Mouse (Mus musculus) limb, embryonic 13.5 days (tissue): ENCODE measurements around the gene Etfdh. TPM values are rescaled to one million over a fixed set of nuclear protein-coding genes. Genes with fewer than 3 reads are reported as not detected.
"Not testable (repeated sequence)": the region's sequence is repeated elsewhere in the genome, so short reads cannot be mapped to it uniquely, and the experiment has no call there.

ENCODE experiments used
- ATAC-seq: fragments of 200-750 bp; cut with Nextera tagmentation; 2 replicates; pipeline ENCODE4 v1.8.0; 2017; ENCODE audit warnings: low read depth, moderate number of reproducible peaks, moderate TSS enrichment; ENCODE audit not compliant: low FRiP score
- H3K27ac ChIP-seq: fragments of 300-500 bp; sonication (generic); 2 replicates; pipeline ENCODE4 v1.5.1; 2015; ENCODE audit warnings: inconsistent platforms, mild to moderate bottlenecking, moderate library complexity
- H3K27me3 ChIP-seq: fragments of 300-500 bp; sonication (generic); 2 replicates; pipeline ENCODE4 v1.6.1; 2015; ENCODE audit warnings: mild to moderate bottlenecking, inconsistent platforms
- H3K36me3 ChIP-seq: fragments of 300-500 bp; sonication (generic); 2 replicates; pipeline ENCODE4 v1.6.1; 2015; ENCODE audit warnings: inconsistent platforms, mild to moderate bottlenecking, moderate library complexity
- H3K4me1 ChIP-seq: fragments of 300-500 bp; sonication (generic); 2 replicates; pipeline ENCODE4 v1.6.1; 2015; ENCODE audit warnings: inconsistent platforms
- H3K4me2 ChIP-seq: fragments of 300-500 bp; sonication (generic); replicated peaks from 2 replicates; pipeline ENCODE4 v1.6.1; 2015; ENCODE audit warnings: inconsistent platforms, mild to moderate bottlenecking, moderate library complexity
- H3K4me3 ChIP-seq: fragments of 300-500 bp; sonication (generic); 2 replicates; pipeline ENCODE4 v1.5.1; 2015; ENCODE audit warnings: moderate library complexity, mild to moderate bottlenecking, inconsistent platforms
- H3K9ac ChIP-seq: fragments of 300-500 bp; sonication (generic); 2 replicates; pipeline ENCODE4 v1.6.1; 2015; ENCODE audit warnings: mild to moderate bottlenecking, inconsistent platforms
- H3K9me3 ChIP-seq: fragments of 300-500 bp; sonication (generic); 2 replicates; pipeline ENCODE4 v1.6.1; 2016; ENCODE audit warnings: inconsistent platforms
- WGBS: fragments of 180-500 bp; shearing (Covaris S2); methylation state at CpG from one replicate; pipeline ENCODE4 v1.1.7; 2015; 5-methylcytosine and 5-hydroxymethylcytosine counted together
- polyA plus RNA-seq: library from polyadenylated mRNA; unstranded; fragments of >200 nt; fragmentation: Nextera tagmentation; extraction: Ambion mirVana; gene quantifications from 2 replicates; pipeline ENCODE4 v1.2.1, GENCODE M21; 2015

Gene Etfdh
- polyA plus RNA-seq, 1 experiment from 2014 or later: 57.4 TPM

- ATAC-seq: peak; percentile 68; the same call in 1 of the 2 replicates
- H3K4me2 ChIP-seq: peak overlapping the region; percentile 44
- H3K4me1 ChIP-seq: peaks cover 12% of the 10 kb centered on the region
- H3K27me3 ChIP-seq: no peaks in the 10 kb centered on the region
- no peak overlapping the region for H3K4me3 ChIP-seq
- no peak overlapping the region for H3K27ac ChIP-seq
- no peak overlapping the region for H3K9ac ChIP-seq
- H3K36me3 ChIP-seq: no peaks in the 10 kb centered on the region
- H3K9me3 ChIP-seq: no peaks in the 10 kb centered on the region
- WGBS: 34% methylated on average over 10 of the region's 10 CpGs
Measured at GRCm38 (mm10) chr3:79575576-79576467, 53.5 kb downstream of the Etfdh start.

GRCm38 (mm10) chr3:79574336-79574735, 55.0 kb downstream of the Etfdh start:
- WGBS: 88% methylated on average over 3 of the region's 3 CpGs
- no peak overlapping the region for H3K4me3 ChIP-seq
- no peak overlapping the region for H3K9ac ChIP-seq
- no peaks in the 10 kb centered on the region for H3K27me3 ChIP-seq
- H3K4me2 ChIP-seq: no peak overlapping the region
- no peak overlapping the region for H3K27ac ChIP-seq
- H3K4me1 ChIP-seq: peaks cover 12% of the 10 kb centered on the region
- H3K9me3 ChIP-seq: no peaks in the 10 kb centered on the region
- no peaks in the 10 kb centered on the region for H3K36me3 ChIP-seq
- ATAC-seq: no peak

- H3K4me3 ChIP-seq, H3K27ac ChIP-seq, H3K36me3 ChIP-seq, H3K9ac ChIP-seq, H3K27me3 ChIP-seq, ATAC-seq, H3K4me2 ChIP-seq, H3K9me3 ChIP-seq: not testable (repeated sequence)
- peaks cover 15% of the 10 kb centered on the region for H3K4me1 ChIP-seq
- WGBS: 87% methylated on average over 5 of the region's 5 CpGs
Measured at GRCm38 (mm10) chr3:79573376-79573775, 55.9 kb downstream of the Etfdh start.

GRCm38 (mm10) chr3:79572399-79572798, 56.9 kb downstream of the Etfdh start:
- no peaks in the 10 kb centered on the region for H3K27me3 ChIP-seq
- H3K9me3 ChIP-seq: no peaks in the 10 kb centered on the region
- H3K4me3 ChIP-seq: no peak overlapping the region
- H3K4me2 ChIP-seq: no peak overlapping the region
- no peak overlapping the region for H3K27ac ChIP-seq
- WGBS: 49% methylated on average over 3 of the region's 3 CpGs
- no peaks in the 10 kb centered on the region for H3K36me3 ChIP-seq
- no peak overlapping the region for H3K9ac ChIP-seq
- peaks cover 18% of the 10 kb centered on the region for H3K4me1 ChIP-seq
- no peak for ATAC-seq

GRCm38 (mm10) chr3:79569351-79569681, 60.0 kb downstream of the Etfdh start:
- Histone ChIP-seq H3K27me3 (no peaks in the 10 kb centered on the region), H3K36me3 (no peaks in the 10 kb centered on the region), H3K4me1 (peaks cover 14% of the 10 kb centered on the region), H3K4me3 (no peak overlapping the region), H3K9ac (no peak overlapping the region), H3K4me2 (no peak overlapping the region), H3K9me3 (no peaks in the 10 kb centered on the region), H3K27ac (no peak overlapping the region)
- no peak for ATAC-seq
- WGBS: 90% methylated on average over 3 of the region's 3 CpGs

- no peaks in the 10 kb centered on the region for H3K9me3 ChIP-seq
- ATAC-seq: no peak
- peak overlapping the region; percentile 64; the same call in 1 of the 2 replicates for H3K27ac ChIP-seq
- no peaks in the 10 kb centered on the region for H3K27me3 ChIP-seq
- WGBS: 73% methylated on average over 16 of the region's 16 CpGs
- H3K4me2 ChIP-seq: peak overlapping the region; percentile 92
- H3K9ac ChIP-seq: no peak overlapping the region
- no peaks in the 10 kb centered on the region for H3K36me3 ChIP-seq
- H3K4me3 ChIP-seq: peak overlapping the region; percentile 78
- peaks cover 14% of the 10 kb centered on the region for H3K4me1 ChIP-seq
Measured at GRCm38 (mm10) chr3:79568629-79569350, 60.5 kb downstream of the Etfdh start.

GRCm38 (mm10) chr3:79567703-79568362, 61.5 kb downstream of the Etfdh start, which contains the start of gene Fnip2:
TSS of gene Fnip2 (minus strand) at chr3:79567796.
- Histone ChIP-seq H3K9ac (peak within 1 kb of the TSS; percentile 81), H3K36me3 (no peaks in the 10 kb centered on the region), H3K27ac (peak within 1 kb of the TSS; percentile 64), H3K4me2 (peak within 1 kb of the TSS; percentile 92), H3K9me3 (no peaks in the 10 kb centered on the region), H3K27me3 (no peaks in the 10 kb centered on the region), H3K4me1 (peaks cover 14% of the 10 kb centered on the region), H3K4me3 (peak within 1 kb of the TSS; percentile 78)
- ATAC-seq: peak; percentile 97
- under 1% methylated on average over 53 of the region's 55 CpGs for WGBS

GRCm38 (mm10) chr3:79566716-79567691, 62.3 kb downstream of the Etfdh start:
- Histone ChIP-seq H3K4me3 (peak overlapping the region; percentile 78), H3K4me1 (peaks cover 14% of the 10 kb centered on the region), H3K4me2 (peak overlapping the region; percentile 92), H3K9ac (peak overlapping the region; percentile 81), H3K27ac (peak overlapping the region; percentile 63; the same call in 1 of the 2 replicates), H3K9me3 (no peaks in the 10 kb centered on the region), H3K36me3 (no peaks in the 10 kb centered on the region), H3K27me3 (no peaks in the 10 kb centered on the region)
- ATAC-seq: no peak
- WGBS: 3% methylated on average over 60 of the region's 60 CpGs

GRCm38 (mm10) chr3:79564875-79565606, 64.3 kb downstream of the Etfdh start:
- Histone ChIP-seq H3K4me1 (peaks cover 14% of the 10 kb centered on the region), H3K4me3 (no peak overlapping the region), H3K9me3 (no peaks in the 10 kb centered on the region), H3K4me2 (no peak overlapping the region), H3K9ac (no peak overlapping the region), H3K27ac (no peak overlapping the region), H3K27me3 (no peaks in the 10 kb centered on the region), H3K36me3 (no peaks in the 10 kb centered on the region)
- ATAC-seq: no peak
- 87% methylated on average over 10 of the region's 10 CpGs for WGBS

GRCm38 (mm10) chr3:79563511-79563910, 65.8 kb downstream of the Etfdh start:
- Histone ChIP-seq H3K4me1 (peaks cover 12% of the 10 kb centered on the region), H3K9me3 (no peaks in the 10 kb centered on the region), H3K27me3 (no peaks in the 10 kb centered on the region), H3K9ac (no peak overlapping the region), H3K4me3 (no peak overlapping the region), H3K4me2 (no peak overlapping the region), H3K36me3 (no peaks in the 10 kb centered on the region), H3K27ac (no peak overlapping the region)
- 63% methylated on average over 2 of the region's 2 CpGs for WGBS
- ATAC-seq: no peak
